Mouse (Mus musculus): ENCODE data around the gene Ap3m1. TPM values are rescaled to one million over a fixed set of nuclear protein-coding genes. Genes with fewer than 3 reads are reported as not detected.
A peak's percentile ranks its signal among the peaks of the same experiment; 100 is the strongest.

The Ap3m1 gene
- polyA plus RNA-seq, 1 experiment from 2014 or later, result 79.0 TPM

- H3K27me3 ChIP-seq (replicated peaks), result no peaks in the 10 kb centered on the region
- WGBS, result 91% methylated on average over 2 of the region's 2 CpGs
- H3K27ac ChIP-seq, result no peak overlapping the region
- H3K36me3 ChIP-seq, result 0 out of 2 replicates have a peak, but pooled peaks cover 3% of the 10 kb centered on the region
- H3K4me1 ChIP-seq (replicated peaks), result no peaks in the 10 kb centered on the region
- no peak overlapping the region for H3K4me3 ChIP-seq (replicated peaks)
- ATAC-seq, result no peak
- no peaks in the 10 kb centered on the region for H3K9me3 ChIP-seq
- no peak overlapping the region for H3K4me2 ChIP-seq (replicated peaks)
- H3K9ac ChIP-seq, result no peak overlapping the region
These were observed 56.8 kb downstream of the Ap3m1 start for GRCm38 (mm10) chr14:20995497-20995896.

- no peak overlapping the region for H3K27ac ChIP-seq
- 77% methylated on average over 3 of the region's 3 CpGs for WGBS
These were observed 57.8 kb downstream of the Ap3m1 start for GRCm38 (mm10) chr14:20994475-20994874.

GRCm38 (mm10) chr14:20993067-20993691 lies 59.1 kb downstream of the Ap3m1 start:
- WGBS, result 38% methylated on average over 3 of the region's 3 CpGs
- Histone ChIP-seq H3K9ac (no peak overlapping the region), H3K27ac (no peak overlapping the region), H3K27me3 (replicated peaks) (no peaks in the 10 kb centered on the region), H3K4me3 (replicated peaks) (no peak overlapping the region), H3K4me1 (replicated peaks) (no peaks in the 10 kb centered on the region), H3K36me3 (0 out of 2 replicates have a peak, but pooled peaks cover 3% of the 10 kb centered on the region), H3K9me3 (no peaks in the 10 kb centered on the region), H3K4me2 (replicated peaks) (no peak overlapping the region)
- peak; percentile 76 for ATAC-seq

More at GRCm38 (mm10) chr14:20994475-20994874, 57.8 kb downstream of the Ap3m1 start:
- Histone ChIP-seq H3K9me3 (no peaks in the 10 kb centered on the region), H3K4me2 (replicated peaks) (no peak overlapping the region), H3K4me3 (replicated peaks) (no peak overlapping the region), H3K27me3 (replicated peaks) (no peaks in the 10 kb centered on the region), H3K36me3 (0 out of 2 replicates have a peak, but pooled peaks cover 3% of the 10 kb centered on the region), H3K4me1 (replicated peaks) (no peaks in the 10 kb centered on the region), H3K9ac (no peak overlapping the region)
- ATAC-seq, result no peak

- H3K4me1 ChIP-seq (replicated peaks), result no peaks in the 10 kb centered on the region
- no peak overlapping the region for H3K4me2 ChIP-seq (replicated peaks)
- no peaks in the 10 kb centered on the region for H3K27me3 ChIP-seq (replicated peaks)
- no peak overlapping the region for H3K27ac ChIP-seq
- ATAC-seq, result no peak
- H3K4me3 ChIP-seq (replicated peaks), result no peak overlapping the region
- no peak overlapping the region for H3K9ac ChIP-seq
- H3K36me3 ChIP-seq, result 0 out of 2 replicates have a peak, but pooled peaks cover 3% of the 10 kb centered on the region
- no peaks in the 10 kb centered on the region for H3K9me3 ChIP-seq
- 73% methylated on average over 1 of the region's 1 CpGs for WGBS
These were observed 60.8 kb downstream of the Ap3m1 start for GRCm38 (mm10) chr14:20991492-20991891.

- H3K4me1 ChIP-seq (replicated peaks), result no peaks in the 10 kb centered on the region
- no peaks in the 10 kb centered on the region for H3K27me3 ChIP-seq (replicated peaks)
- no peak overlapping the region for H3K27ac ChIP-seq
- no peak for ATAC-seq
- H3K9me3 ChIP-seq, result no peaks in the 10 kb centered on the region
- no peak overlapping the region for H3K4me2 ChIP-seq (replicated peaks)
- 42% methylated on average over 3 of the region's 3 CpGs for WGBS
- H3K9ac ChIP-seq, result no peak overlapping the region
- H3K36me3 ChIP-seq, result no peaks in the 10 kb centered on the region
- H3K4me3 ChIP-seq (replicated peaks), result no peak overlapping the region
These were observed 66.8 kb downstream of the Ap3m1 start for GRCm38 (mm10) chr14:20985482-20985881.

GRCm38 (mm10) chr14:20983832-20984231 lies 68.5 kb downstream of the Ap3m1 start:
- ATAC-seq, result no peak

More at GRCm38 (mm10) chr14:20983832-20984231, 68.5 kb downstream of the Ap3m1 start:
- no peaks in the 10 kb centered on the region for H3K27me3 ChIP-seq (replicated peaks)
- no peak overlapping the region for H3K9ac ChIP-seq
- no peak overlapping the region for H3K4me2 ChIP-seq (replicated peaks)
- H3K27ac ChIP-seq, result no peak overlapping the region
- no peaks in the 10 kb centered on the region for H3K36me3 ChIP-seq
- no peaks in the 10 kb centered on the region for H3K9me3 ChIP-seq
- WGBS, result 66% methylated on average over 2 of the region's 2 CpGs
- no peak overlapping the region for H3K4me3 ChIP-seq (replicated peaks)
- H3K4me1 ChIP-seq (replicated peaks), result no peaks in the 10 kb centered on the region

Other genes with a start within 250 kb of the Ap3m1 start
- gene Plau, start 215.8 kb downstream of the Ap3m1 start, polyA plus RNA-seq (2015; fragmentation: Nextera tagmentation; extraction: Ambion mirVana), result 2.5 and 2.9 TPM in 2 replicates
- 56.9 and 59.2 TPM in 2 replicates for gene Vcl, start 123.1 kb downstream of the Ap3m1 start, polyA plus RNA-seq (2015; fragmentation: Nextera tagmentation; extraction: Ambion mirVana)
- gene Adk, start 66 bp upstream of the Ap3m1 start, polyA plus RNA-seq (2015; fragmentation: Nextera tagmentation; extraction: Ambion mirVana), result 215 and 230 TPM in 2 replicates

Measured in intestine, embryonic 15.5 days (tissue).